Mouse (Mus musculus): Measurements from ENCODE around the gene Zfp609. TPM values are rescaled to one million over a fixed set of nuclear protein-coding genes. Genes with fewer than 3 reads are reported as not detected.

Gene Zfp609
- polyA plus RNA-seq, 1 experiment from 2014 or later: 10.5 TPM

- Histone ChIP-seq H3K27ac (peak overlapping the region; percentile 5; the same call in 1 of the 2 replicates), H3K4me3 (replicated peaks) (no peak overlapping the region), H3K27me3 (no peaks in the 10 kb centered on the region), H3K4me2 (replicated peaks) (no peak overlapping the region), H3K9me3 (no peaks in the 10 kb centered on the region), H3K9ac (replicated peaks) (no peak overlapping the region), H3K4me1 (replicated peaks) (peaks cover 75% of the 10 kb centered on the region), H3K36me3 (peaks cover 8% of the 10 kb centered on the region)
- ATAC-seq: no peak
- WGBS: 89% methylated on average over 4 of the region's 4 CpGs
Observed at GRCm38 (mm10) chr9:65680938-65681633, 146.3 kb downstream of the Zfp609 start.

DNA sequence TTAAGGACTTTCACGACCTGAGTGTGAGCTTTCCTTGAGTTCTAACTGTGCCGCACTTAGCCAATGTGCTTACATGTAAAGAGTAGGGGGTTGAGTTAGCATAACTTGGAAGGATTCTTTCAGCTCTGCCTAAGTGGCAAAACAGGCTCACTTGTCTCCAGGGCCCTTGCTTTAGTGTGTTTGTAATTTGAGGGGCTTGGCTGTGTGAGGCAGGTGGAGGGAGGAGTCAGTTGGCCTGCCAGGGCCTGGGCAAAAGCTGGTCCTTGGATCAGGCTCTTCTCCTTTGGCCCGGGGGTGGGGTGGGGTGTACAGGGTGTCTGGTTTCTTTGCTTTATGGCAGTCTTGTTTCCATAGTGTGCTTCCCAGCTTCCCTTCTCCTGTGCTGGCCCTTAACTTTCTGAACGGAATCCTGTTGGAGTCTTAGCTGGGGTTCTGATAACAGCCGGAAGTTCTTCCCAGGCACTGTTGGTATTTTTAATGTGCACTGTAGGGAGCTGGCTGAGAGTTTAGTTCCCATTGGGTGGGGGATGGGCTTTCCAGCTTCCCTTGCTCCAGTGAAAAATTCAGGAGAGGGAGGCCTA lies 148.1 kb downstream of the Zfp609 start:
- Histone ChIP-seq H3K27ac (no peak overlapping the region; the same call in 1 of the 2 replicates), H3K9me3 (no peaks in the 10 kb centered on the region), H3K36me3 (no peaks in the 10 kb centered on the region), H3K27me3 (no peaks in the 10 kb centered on the region), H3K4me1 (replicated peaks) (peaks cover 75% of the 10 kb centered on the region), H3K4me3 (replicated peaks) (peak overlapping the region; percentile 70), H3K9ac (replicated peaks) (peak overlapping the region; percentile 51), H3K4me2 (replicated peaks) (peak overlapping the region; percentile 67)
- no peak for ATAC-seq
- WGBS: 33% methylated on average over 5 of the region's 5 CpGs

DNA sequence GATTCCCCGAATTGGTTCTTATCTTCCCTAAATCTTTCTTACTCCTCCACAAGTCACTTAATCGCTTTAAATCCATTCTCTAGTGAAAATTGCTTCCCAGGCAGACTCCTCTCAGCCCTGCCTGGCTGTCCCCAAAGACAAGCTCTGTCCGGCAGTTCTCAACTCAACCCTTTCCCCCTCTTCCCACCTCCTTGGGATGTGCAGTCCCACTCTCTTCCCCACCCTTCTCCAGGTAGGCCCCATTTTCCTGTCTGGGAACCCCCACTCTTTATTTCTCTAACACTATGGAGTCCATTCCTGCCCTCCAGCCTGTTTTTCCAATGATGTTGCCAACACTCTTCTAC lies 150.3 kb downstream of the Zfp609 start:
- peak overlapping the region; percentile 76 for H3K27ac ChIP-seq
- H3K27me3 ChIP-seq: no peaks in the 10 kb centered on the region
- H3K4me1 ChIP-seq (replicated peaks): peaks cover 57% of the 10 kb centered on the region
- ATAC-seq: no peak
- 1% methylated on average over 3 of the region's 3 CpGs for WGBS
- H3K9me3 ChIP-seq: no peaks in the 10 kb centered on the region
- no peaks in the 10 kb centered on the region for H3K36me3 ChIP-seq
- peak overlapping the region; percentile 70 for H3K4me3 ChIP-seq (replicated peaks)
- H3K9ac ChIP-seq (replicated peaks): peak overlapping the region; percentile 87
- H3K4me2 ChIP-seq (replicated peaks): peak overlapping the region; percentile 67

DNA sequence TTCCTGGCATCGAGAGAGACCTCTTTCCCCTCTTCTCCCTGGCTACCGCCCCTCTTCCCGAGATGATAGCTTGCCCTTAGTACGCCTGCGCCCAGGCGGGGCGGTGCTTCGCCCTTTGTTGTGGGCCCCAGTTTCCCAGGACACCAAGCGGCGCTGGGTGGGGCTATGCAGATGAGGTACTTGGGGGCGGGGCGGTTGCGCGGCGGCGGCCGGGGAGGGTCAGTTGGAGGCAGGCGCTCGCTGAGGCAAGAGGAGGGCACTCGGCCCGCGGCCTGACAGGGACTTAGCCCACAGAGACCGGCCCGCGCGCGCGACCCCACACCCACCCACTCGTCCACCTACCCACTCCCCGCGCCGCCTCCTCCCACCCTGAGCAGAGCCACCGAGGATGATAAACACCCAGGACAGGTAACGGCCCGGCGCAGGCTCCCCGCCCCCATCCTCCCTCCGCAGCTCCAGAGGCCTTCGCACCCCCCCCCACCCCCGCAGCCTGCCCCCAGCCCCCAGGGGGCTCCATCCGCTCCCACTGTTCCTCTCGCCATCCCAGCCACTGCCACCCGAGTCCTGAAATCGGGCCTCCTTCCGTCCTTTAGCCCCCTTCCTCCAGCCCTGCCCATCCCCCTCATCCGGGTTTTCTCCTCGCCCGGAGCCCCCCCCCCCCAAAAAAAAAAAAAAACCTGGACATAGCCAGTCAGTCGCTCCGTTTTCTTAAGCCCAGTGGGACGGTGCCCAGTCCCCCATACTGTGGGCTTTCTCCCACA lies 150.8 kb downstream of the Zfp609 start:
- under 1% methylated on average over 50 of the region's 51 CpGs for WGBS

GRCm38 (mm10) chr9:65675461-65676357 lies 151.7 kb downstream of the Zfp609 start:
- H3K4me3 ChIP-seq (replicated peaks): peak overlapping the region; percentile 70
- 56% methylated on average over 8 of the region's 8 CpGs for WGBS

More for the DNA sequence above, 150.8 kb downstream of the Zfp609 start:
- Histone ChIP-seq H3K27ac (peak overlapping the region; percentile 82), H3K4me3 (replicated peaks) (peak overlapping the region; percentile 70), H3K9ac (replicated peaks) (peak overlapping the region; percentile 87), H3K4me1 (replicated peaks) (peaks cover 53% of the 10 kb centered on the region), H3K27me3 (no peaks in the 10 kb centered on the region), H3K4me2 (replicated peaks) (peak overlapping the region; percentile 67), H3K36me3 (no peaks in the 10 kb centered on the region), H3K9me3 (no peaks in the 10 kb centered on the region)
- peak; percentile 98 for ATAC-seq

GRCm38 (mm10) chr9:65672996-65673395 lies 154.4 kb downstream of the Zfp609 start:
- no peak overlapping the region for H3K4me2 ChIP-seq (replicated peaks)
- H3K4me3 ChIP-seq (replicated peaks): no peak overlapping the region
- no peaks in the 10 kb centered on the region for H3K9me3 ChIP-seq
- ATAC-seq: no peak
- no peak overlapping the region for H3K9ac ChIP-seq (replicated peaks)
- no peaks in the 10 kb centered on the region for H3K36me3 ChIP-seq
- peaks cover 18% of the 10 kb centered on the region for H3K4me1 ChIP-seq (replicated peaks)
- WGBS: 84% methylated on average over 11 of the region's 11 CpGs
- no peak overlapping the region for H3K27ac ChIP-seq
- no peaks in the 10 kb centered on the region for H3K27me3 ChIP-seq

More at GRCm38 (mm10) chr9:65675461-65676357, 151.7 kb downstream of the Zfp609 start:
- no peaks in the 10 kb centered on the region for H3K9me3 ChIP-seq
- peak overlapping the region; percentile 87 for H3K9ac ChIP-seq (replicated peaks)
- H3K27ac ChIP-seq: peak overlapping the region; percentile 82
- peak; percentile 72 for ATAC-seq
- peak overlapping the region; percentile 67 for H3K4me2 ChIP-seq (replicated peaks)
- H3K36me3 ChIP-seq: no peaks in the 10 kb centered on the region
- peaks cover 45% of the 10 kb centered on the region for H3K4me1 ChIP-seq (replicated peaks)
- no peaks in the 10 kb centered on the region for H3K27me3 ChIP-seq

DNA sequence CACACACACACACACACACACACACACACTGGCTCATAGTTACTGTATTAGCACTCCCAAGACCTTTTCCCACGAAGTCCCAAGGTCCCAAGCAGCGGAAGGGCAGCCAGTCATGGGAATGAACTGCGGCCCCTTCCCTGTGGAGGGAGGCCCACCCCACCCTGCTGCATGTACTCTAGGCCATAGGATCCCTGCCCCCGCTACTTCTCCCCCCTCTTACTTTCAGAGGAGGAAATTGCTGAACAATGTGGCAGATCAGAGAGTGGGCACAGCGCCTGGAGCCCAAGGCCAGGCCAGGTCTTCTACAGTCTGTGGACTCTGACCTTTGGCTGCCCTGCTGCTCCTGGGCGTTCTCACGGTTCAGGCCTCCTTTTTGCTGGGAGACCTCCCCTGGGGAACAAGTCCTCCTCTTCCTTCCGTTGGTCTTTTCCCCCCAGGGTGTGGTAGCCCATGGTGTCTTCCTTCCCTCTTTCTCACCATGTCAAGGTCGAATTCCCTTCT lies 155.9 kb downstream of the Zfp609 start:
- WGBS: 61% methylated on average over 9 of the region's 9 CpGs
- peaks cover 7% of the 10 kb centered on the region for H3K4me1 ChIP-seq (replicated peaks)
- H3K27me3 ChIP-seq: no peaks in the 10 kb centered on the region
- no peaks in the 10 kb centered on the region for H3K9me3 ChIP-seq
- no peak overlapping the region for H3K4me2 ChIP-seq (replicated peaks)
- no peak for ATAC-seq
- no peak overlapping the region for H3K27ac ChIP-seq
- H3K4me3 ChIP-seq (replicated peaks): no peak overlapping the region
- H3K36me3 ChIP-seq: no peaks in the 10 kb centered on the region
- H3K9ac ChIP-seq (replicated peaks): no peak overlapping the region

GRCm38 (mm10) chr9:65667701-65668100 lies 159.7 kb downstream of the Zfp609 start, which contains the start of gene Oaz2:
Gene Oaz2 (plus strand): TSS chr9:65668001.
- Histone ChIP-seq H3K9ac (replicated peaks) (no peak within 1 kb of the TSS), H3K4me3 (replicated peaks) (no peak within 1 kb of the TSS), H3K4me2 (replicated peaks) (no peak within 1 kb of the TSS), H3K9me3 (no peaks in the 10 kb centered on the region), H3K36me3 (no peaks in the 10 kb centered on the region), H3K27me3 (no peaks in the 10 kb centered on the region), H3K27ac (no peak within 1 kb of the TSS), H3K4me1 (replicated peaks) (no peaks in the 10 kb centered on the region)
- ATAC-seq: no peak
- 93% methylated on average over 8 of the region's 8 CpGs for WGBS

- ATAC-seq: peak; percentile 40; the same call in 1 of the 2 replicates
- Histone ChIP-seq H3K9ac (replicated peaks) (no peak overlapping the region), H3K4me3 (replicated peaks) (no peak overlapping the region), H3K27ac (no peak overlapping the region), H3K4me2 (replicated peaks) (no peak overlapping the region), H3K9me3 (no peaks in the 10 kb centered on the region), H3K36me3 (no peaks in the 10 kb centered on the region), H3K4me1 (replicated peaks) (no peaks in the 10 kb centered on the region), H3K27me3 (no peaks in the 10 kb centered on the region)
- WGBS: 20% methylated on average over 5 of the region's 5 CpGs
Observed at GRCm38 (mm10) chr9:65666042-65666441, 161.3 kb downstream of the Zfp609 start.

DNA sequence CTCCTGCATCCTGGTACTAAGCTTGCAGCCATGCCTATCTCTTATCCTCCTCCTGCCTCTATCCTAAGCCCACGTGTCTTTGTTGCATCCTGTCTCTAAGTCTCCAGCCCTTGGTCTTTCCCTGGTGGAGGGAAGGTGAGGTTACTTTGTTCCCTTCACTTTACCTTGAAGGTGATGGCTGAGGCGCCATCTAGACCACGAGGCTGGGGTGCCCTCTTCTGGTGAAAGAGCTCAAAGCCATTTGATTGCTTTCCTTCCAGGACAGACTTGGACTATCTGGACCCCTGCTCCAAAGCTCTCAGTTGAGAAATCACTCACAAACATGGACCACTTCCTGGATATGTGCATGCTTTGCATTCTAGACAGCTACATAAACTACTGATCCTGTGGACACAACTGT lies 163.2 kb downstream of the Zfp609 start:
- no peak overlapping the region for H3K27ac ChIP-seq
- ATAC-seq: peak; percentile 45; the same call in 1 of the 2 replicates
- WGBS: 3% methylated on average over 3 of the region's 3 CpGs
- H3K9ac ChIP-seq (replicated peaks): no peak overlapping the region
- H3K9me3 ChIP-seq: no peaks in the 10 kb centered on the region
- H3K27me3 ChIP-seq: no peaks in the 10 kb centered on the region
- no peak overlapping the region for H3K4me3 ChIP-seq (replicated peaks)
- H3K4me2 ChIP-seq (replicated peaks): no peak overlapping the region
- H3K4me1 ChIP-seq (replicated peaks): no peaks in the 10 kb centered on the region
- no peaks in the 10 kb centered on the region for H3K36me3 ChIP-seq

DNA sequence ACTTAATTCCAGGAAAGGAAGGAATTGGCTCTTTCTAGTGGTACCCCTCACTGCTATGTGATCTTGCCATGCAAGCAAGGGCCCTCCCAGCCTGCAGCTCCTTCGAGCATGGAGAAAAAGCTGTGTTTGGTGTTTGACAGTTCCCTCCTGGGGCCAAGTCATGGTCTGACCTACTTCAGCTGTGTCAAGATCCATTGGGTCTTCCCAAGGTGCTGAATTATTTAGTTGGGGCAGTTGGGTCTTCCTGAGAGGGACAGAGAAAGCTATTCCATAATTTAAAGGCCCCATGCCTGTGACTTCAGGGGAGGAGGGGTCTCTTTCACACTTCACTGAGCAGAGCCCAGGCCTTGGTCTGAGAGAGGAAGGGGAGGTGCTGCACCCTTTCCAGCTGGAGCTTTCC lies 165.9 kb downstream of the Zfp609 start:
- H3K4me3 ChIP-seq (replicated peaks): no peak overlapping the region
- 44% methylated on average over 1 of the region's 1 CpGs for WGBS
- no peaks in the 10 kb centered on the region for H3K36me3 ChIP-seq
- H3K9me3 ChIP-seq: no peaks in the 10 kb centered on the region
- H3K4me2 ChIP-seq (replicated peaks): no peak overlapping the region
- 0 out of 2 replicates have a peak overlapping the region, but pooled peaks have one; percentile 29 for H3K9ac ChIP-seq (replicated peaks)
- H3K4me1 ChIP-seq (replicated peaks): no peaks in the 10 kb centered on the region
- no peaks in the 10 kb centered on the region for H3K27me3 ChIP-seq
- H3K27ac ChIP-seq: no peak overlapping the region
- no peak for ATAC-seq

Measured in midbrain, embryonic 13.5 days (tissue).